Mouse (Mus musculus) kidney, adult 2 months (tissue): ENCODE measurements around the gene Csnk2b.

Source experiments
- CTCF ChIP-seq: fragments of 200-500 bp; conservative IDR thresholded peaks from 2 replicates; pipeline ENCODE4 v1.5.1; 2011; ENCODE audit warnings: low read depth, mild to moderate bottlenecking, control low read depth, low read length, moderate library complexity, mixed read lengths; ENCODE audit not compliant: insufficient read depth, insufficient read length
- POLR2A ChIP-seq: fragments of 200-500 bp; IDR thresholded peaks from one replicate; pipeline ENCODE4 v1.6.1; 2011; ENCODE audit warnings: low read depth, low read length, control low read depth

DNA sequence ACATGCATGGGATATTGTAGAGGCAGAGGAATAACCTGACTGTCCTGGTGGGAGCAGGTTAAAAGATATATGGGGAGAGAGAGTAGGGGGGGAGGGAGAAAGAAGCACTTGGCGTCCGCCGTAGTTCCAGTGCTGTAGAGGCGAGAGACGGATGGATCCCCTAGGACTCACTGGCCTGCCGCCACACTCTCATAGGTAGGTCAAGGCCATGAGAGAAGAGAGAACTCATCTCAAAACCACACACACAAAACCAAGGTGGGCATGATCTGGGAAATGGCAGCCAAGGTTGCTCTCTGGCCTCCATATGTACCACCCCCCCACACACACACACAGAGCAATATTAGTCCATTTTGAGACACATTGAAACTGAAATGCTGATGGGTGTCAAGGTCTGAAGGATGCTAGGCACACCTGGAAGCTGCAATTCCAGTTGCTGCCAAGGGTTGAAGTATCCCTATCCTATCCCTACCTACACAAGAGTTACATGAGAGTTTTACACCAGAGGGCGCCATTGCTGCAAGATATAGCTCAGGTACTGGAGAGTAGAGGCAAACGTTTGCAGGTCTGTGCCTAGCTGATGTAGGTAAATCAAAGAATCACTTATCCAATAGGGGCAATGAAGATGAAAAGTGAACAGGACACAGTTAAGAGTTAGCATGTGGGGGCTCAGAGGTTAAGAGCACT, 44.6 kb upstream of the Csnk2b start:
- TF ChIP-seq CTCF (peak; percentile 64), POLR2A (no peak)
